Mouse (Mus musculus) midbrain, postnatal 0 days (tissue): ENCODE measurements around the gene Zfp612. TPM values are rescaled to one million over a fixed set of nuclear protein-coding genes. Genes with fewer than 3 reads are reported as not detected.
A peak's percentile ranks its signal among the peaks of the same experiment; 100 is the strongest.

Experiments
- ATAC-seq: fragments of 200-750 bp; cut with Nextera tagmentation; 2 replicates; pipeline ENCODE4 v1.8.0; 2017; ENCODE audit warnings: moderate number of reproducible peaks, mild to moderate bottlenecking, moderate TSS enrichment, moderate library complexity; ENCODE audit not compliant: low FRiP score
- DNase-seq: peaks from one replicate; pipeline ENCODE4 v3.0.0-alpha.2; 2015; ENCODE audit warnings: low spot score
- H3K27ac ChIP-seq: fragments of 300-500 bp; sonication (generic); 2 replicates; pipeline ENCODE4 v1.5.1; 2014; ENCODE audit warnings: low read depth, mild to moderate bottlenecking, low read length, mixed read lengths
- H3K27me3 ChIP-seq: fragments of 300-500 bp; sonication (generic); 2 replicates; pipeline ENCODE4 v1.6.1; 2014; ENCODE audit warnings: low read length, control low read depth, mixed read lengths; ENCODE audit not compliant: insufficient read depth
- H3K36me3 ChIP-seq: fragments of 300-500 bp; sonication (generic); 2 replicates; pipeline ENCODE4 v1.6.1; 2014; ENCODE audit warnings: low read length, control low read depth, mixed read lengths; ENCODE audit not compliant: insufficient read depth
- H3K4me1 ChIP-seq: fragments of 300-500 bp; sonication (generic); 2 replicates; pipeline ENCODE4 v1.6.1; 2014; ENCODE audit warnings: mild to moderate bottlenecking, control low read depth, antibody characterized with exemption, low read length, mixed read lengths; ENCODE audit not compliant: insufficient read depth
- H3K4me2 ChIP-seq: fragments of 300-500 bp; sonication (generic); 2 replicates; pipeline ENCODE4 v1.6.1; 2014; ENCODE audit warnings: low read depth, mild to moderate bottlenecking, low read length, mixed read lengths; ENCODE audit not compliant: poor library complexity, severe bottlenecking
- H3K4me3 ChIP-seq: fragments of 300-500 bp; sonication (generic); 2 replicates; pipeline ENCODE4 v1.5.1; 2014; ENCODE audit warnings: low read depth, mild to moderate bottlenecking, low read length, moderate library complexity
- H3K9ac ChIP-seq: fragments of 300-500 bp; sonication (generic); replicated peaks from 2 replicates; pipeline ENCODE4 v1.6.1; 2014; ENCODE audit warnings: mild to moderate bottlenecking, low read length, moderate library complexity, mixed read lengths; ENCODE audit not compliant: poor library complexity, severe bottlenecking
- H3K9me3 ChIP-seq: fragments of 300-500 bp; sonication (generic); 2 replicates; pipeline ENCODE4 v1.6.1; 2016; ENCODE audit warnings: low read length, control low read depth
- CTCF ChIP-seq: IDR thresholded peaks from 2 replicates; pipeline ENCODE4 v1.5.1; 2016; ENCODE audit warnings: antibody characterized with exemption, mild to moderate bottlenecking
- WGBS: fragments of 180-500 bp; shearing (Covaris S2); extraction: QIAGEN DNeasy Blood & Tissue Kit; methylation state at CpG from one replicate; pipeline ENCODE4 v1.1.7; 2014; 5-methylcytosine and 5-hydroxymethylcytosine counted together
- polyA plus RNA-seq: library from polyadenylated mRNA; unstranded; fragments of >200 nt; fragmentation: Nextera tagmentation; extraction: Ambion mirVana; gene quantifications from 2 replicates; pipeline ENCODE4 v1.2.1, GENCODE M21; 2015
- total RNA-seq: library from RNA; depleted of rRNA; stranded (reverse); fragments of >200 nt; gene quantifications from 2 replicates; pipeline ENCODE4 v1.2.3, GENCODE M21; 2014

The Zfp612 gene
- total and polyA plus RNA-seq, 2 experiments from 2014 or later, result 13.6 to 16.5 TPM

DNA sequence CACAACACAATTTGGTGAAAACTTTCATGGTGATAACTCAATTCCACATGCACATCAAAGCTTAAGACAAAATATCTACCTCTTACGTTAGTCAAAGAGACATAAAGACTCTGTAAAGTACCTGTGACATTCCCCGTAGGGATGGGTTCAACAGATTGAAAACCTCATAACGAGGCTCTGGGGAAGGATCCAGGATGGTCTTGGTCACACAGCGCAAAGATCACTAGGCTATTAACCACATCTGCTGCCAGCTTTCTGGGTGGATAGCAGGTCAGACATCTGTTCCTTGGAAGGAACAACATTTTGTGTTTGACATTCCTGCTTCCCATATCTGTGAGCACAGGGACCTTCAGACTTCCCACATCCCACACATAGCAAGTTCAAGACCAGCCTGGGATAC is 9.8 kb upstream of the Zfp612 start:
- WGBS, result 84% methylated on average over 4 of the region's 4 CpGs
- DNase-seq, result no peak
- H3K4me2 ChIP-seq, result no peak overlapping the region
- H3K36me3 ChIP-seq, result no peaks in the 10 kb centered on the region
- no peaks in the 10 kb centered on the region for H3K27me3 ChIP-seq
- no peak for TF ChIP-seq CTCF
- no peak overlapping the region for H3K9ac ChIP-seq
- no peak overlapping the region for H3K27ac ChIP-seq
- ATAC-seq, result no peak
- no peaks in the 10 kb centered on the region for H3K9me3 ChIP-seq
- H3K4me1 ChIP-seq, result no peaks in the 10 kb centered on the region
- no peak overlapping the region for H3K4me3 ChIP-seq

DNA sequence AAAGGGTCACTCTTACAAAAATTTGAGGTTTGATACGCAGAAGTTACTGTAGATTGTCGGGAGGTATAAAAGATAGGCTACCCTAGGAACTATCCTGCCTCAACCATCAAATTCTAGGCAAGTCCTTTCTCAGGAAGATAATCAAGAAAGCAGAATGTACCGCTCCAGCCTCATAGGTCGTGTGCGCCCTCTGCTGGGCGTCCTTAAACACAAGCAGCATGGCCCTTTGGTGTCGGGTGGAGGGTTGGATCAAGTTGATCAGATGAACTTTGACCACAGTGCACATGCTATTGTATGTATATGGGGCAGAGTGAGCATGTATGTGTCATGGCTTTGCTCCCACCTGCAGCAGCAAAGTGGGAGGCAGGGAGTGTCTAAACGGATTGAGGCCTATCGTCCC is 7.9 kb upstream of the Zfp612 start:
- Histone ChIP-seq H3K4me2 (no peak overlapping the region), H3K27ac (no peak overlapping the region), H3K4me3 (no peak overlapping the region), H3K27me3 (no peaks in the 10 kb centered on the region), H3K9ac (no peak overlapping the region), H3K4me1 (no peaks in the 10 kb centered on the region), H3K9me3 (no peaks in the 10 kb centered on the region), H3K36me3 (no peaks in the 10 kb centered on the region)
- ATAC-seq, result no peak
- DNase-seq, result peak; percentile 84
- peak; percentile 97 for TF ChIP-seq CTCF
- 16% methylated on average over 9 of the region's 9 CpGs for WGBS

DNA sequence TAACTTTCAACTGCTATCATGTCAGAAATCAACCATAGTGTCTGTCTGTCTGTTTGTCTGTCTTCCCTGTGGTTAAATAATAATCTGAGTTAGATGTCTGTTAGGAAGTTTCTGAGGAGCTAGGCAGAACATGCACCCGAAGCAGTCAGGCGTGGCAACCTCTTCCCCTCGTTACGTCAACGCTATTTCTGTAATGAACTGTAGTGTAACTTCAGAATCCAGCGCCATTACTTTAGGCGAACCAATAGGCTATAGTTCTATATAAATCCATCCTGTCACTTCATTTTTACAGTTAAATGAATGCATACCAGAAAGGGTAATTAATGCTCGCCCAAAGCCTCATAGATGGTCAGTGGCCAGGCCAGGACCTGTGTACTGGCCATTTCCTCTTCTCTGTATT is 5.0 kb upstream of the Zfp612 start:
- no peaks in the 10 kb centered on the region for H3K27me3 ChIP-seq
- DNase-seq, result no peak
- no peak overlapping the region for H3K4me3 ChIP-seq
- no peak overlapping the region for H3K27ac ChIP-seq
- 88% methylated on average over 8 of the region's 8 CpGs for WGBS
- H3K36me3 ChIP-seq, result no peaks in the 10 kb centered on the region
- no peaks in the 10 kb centered on the region for H3K4me1 ChIP-seq
- no peak for ATAC-seq
- no peak for TF ChIP-seq CTCF
- no peak overlapping the region for H3K4me2 ChIP-seq
- H3K9me3 ChIP-seq, result no peaks in the 10 kb centered on the region
- no peak overlapping the region for H3K9ac ChIP-seq

DNA sequence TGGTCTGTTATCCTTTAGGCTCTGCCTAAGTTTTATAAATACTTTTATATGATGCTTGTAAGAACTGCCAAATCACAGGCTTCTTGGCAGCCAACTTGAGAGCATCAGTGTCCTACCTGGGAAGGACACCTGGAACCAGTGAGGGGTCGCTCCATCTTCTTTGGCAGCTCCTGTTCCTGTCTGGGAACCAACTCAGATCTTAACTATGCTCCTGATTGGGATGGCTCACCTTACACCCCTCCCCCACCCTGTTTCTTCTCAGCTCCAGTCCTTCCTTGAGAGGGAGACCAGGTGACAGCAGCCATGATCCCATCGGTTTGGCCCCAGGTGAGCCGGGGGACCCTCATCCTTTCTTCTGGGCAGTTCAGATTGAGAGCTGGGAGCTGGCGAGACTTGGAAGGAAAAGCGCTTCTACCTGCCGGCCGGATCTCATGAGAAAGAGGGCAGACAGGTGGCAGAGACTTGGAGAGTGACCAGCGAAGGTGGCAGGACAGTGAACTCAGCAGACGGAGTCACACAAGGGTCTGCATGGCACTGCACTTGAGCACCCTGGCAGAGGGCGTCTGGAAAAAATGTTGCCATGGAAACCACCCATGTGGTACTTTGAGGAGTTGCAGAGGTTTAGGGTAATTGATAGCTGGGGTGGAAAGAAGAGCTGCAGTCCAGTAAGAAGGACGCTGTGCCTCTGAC is 3.0 kb downstream of the Zfp612 start:
- H3K4me3 ChIP-seq, result no peak overlapping the region

DNA sequence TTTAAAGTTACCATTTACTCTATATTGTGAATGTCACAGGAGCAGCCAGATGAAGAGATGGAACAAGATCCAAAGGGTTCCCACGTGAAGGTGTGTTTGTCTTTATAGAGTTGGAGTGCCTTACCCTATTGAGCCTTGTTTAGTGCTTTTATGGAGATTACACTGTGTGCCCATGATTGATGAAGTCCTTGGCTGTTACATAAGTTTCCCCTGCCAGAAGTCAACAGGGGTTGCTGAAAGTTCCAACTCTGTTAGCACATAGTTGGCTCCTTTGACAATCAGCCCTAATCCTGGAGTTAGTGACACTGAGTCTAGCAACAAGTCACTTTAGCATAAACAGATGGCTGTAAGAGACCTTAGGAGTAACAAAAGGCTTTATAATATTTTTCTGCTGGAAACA is 12.3 kb downstream of the Zfp612 start:
- DNase-seq (peak; percentile 70), ATAC-seq (no peak)
- H3K9me3 ChIP-seq, result peaks cover 16% of the 10 kb centered on the region; the same call in 1 of the 2 replicates
- no peak for TF ChIP-seq CTCF
- H3K4me2 ChIP-seq, result no peak overlapping the region
- H3K27ac ChIP-seq, result no peak overlapping the region
- H3K36me3 ChIP-seq, result peaks cover 25% of the 10 kb centered on the region
- H3K9ac ChIP-seq, result no peak overlapping the region
- H3K4me1 ChIP-seq, result no peaks in the 10 kb centered on the region
- no peak overlapping the region for H3K4me3 ChIP-seq
- no peaks in the 10 kb centered on the region for H3K27me3 ChIP-seq
- WGBS, result 47% methylated on average over 1 of the region's 1 CpGs

More for the DNA sequence above, 3.0 kb downstream of the Zfp612 start:
- Histone ChIP-seq H3K36me3 (peaks cover 41% of the 10 kb centered on the region), H3K9ac (no peak overlapping the region), H3K4me2 (no peak overlapping the region), H3K4me1 (peaks cover 3% of the 10 kb centered on the region; the same call in 1 of the 2 replicates), H3K27me3 (no peaks in the 10 kb centered on the region), H3K9me3 (0 out of 2 replicates have a peak, but pooled peaks cover 3% of the 10 kb centered on the region), H3K27ac (no peak overlapping the region)
- TF ChIP-seq CTCF, result no peak
- ATAC-seq, result no peak
- WGBS, result 82% methylated on average over 11 of the region's 11 CpGs
- DNase-seq, result no peak

DNA sequence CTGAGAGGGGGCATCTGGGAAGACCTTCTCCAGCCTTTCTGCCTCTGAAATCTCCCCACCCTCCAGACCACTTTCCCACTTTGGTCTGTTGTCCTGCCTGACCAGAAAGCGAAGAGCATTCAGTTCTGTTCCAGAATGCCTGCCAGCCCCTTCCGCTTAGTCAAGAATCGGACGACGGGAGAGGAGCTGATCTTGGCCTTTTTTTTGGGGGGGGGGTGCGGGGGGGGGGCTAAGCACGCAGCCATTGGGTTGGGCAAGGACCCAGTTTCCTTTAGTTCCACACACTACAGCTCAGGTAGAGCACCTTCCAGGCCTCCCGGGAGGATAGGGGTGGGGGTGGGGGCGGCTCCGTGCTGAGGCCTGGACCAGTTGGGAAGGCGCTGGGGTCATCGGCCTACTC is 21.4 kb downstream of the Zfp612 start, which contains the start of gene Gm21964:
Gene Gm21964 (plus strand): TSS at position 301 of the 400 bp plus-strand sequence.
- ATAC-seq (no peak), DNase-seq (no peak)
- no peak within 1 kb of the TSS for H3K27ac ChIP-seq
- H3K36me3 ChIP-seq, result no peaks in the 10 kb centered on the region
- H3K4me1 ChIP-seq, result no peaks in the 10 kb centered on the region
- no peak within 1 kb of the TSS for H3K4me2 ChIP-seq
- H3K4me3 ChIP-seq, result no peak within 1 kb of the TSS
- H3K27me3 ChIP-seq, result no peaks in the 10 kb centered on the region
- no peak within 1 kb of the TSS for H3K9ac ChIP-seq
- TF ChIP-seq CTCF, result no peak
- H3K9me3 ChIP-seq, result no peaks in the 10 kb centered on the region
- 86% methylated on average over 12 of the region's 12 CpGs for WGBS
